Mouse (Mus musculus) ZHBTc4 (cell line): Measurements from ENCODE around the gene E030018B13Rik.

Experiments used
- DNase-seq: peaks from one replicate; pipeline ENCODE4 v3.0.0-alpha.2; 2011; ENCODE audit warnings: low read depth, low spot score

The E030018B13Rik gene

GRCm38 (mm10) chr7:63897655-63898054 is 19.0 kb upstream of the E030018B13Rik start:
- DNase-seq, result no peak

GRCm38 (mm10) chr7:63898201-63898600 is 18.5 kb upstream of the E030018B13Rik start:
- no peak for DNase-seq

GRCm38 (mm10) chr7:63899925-63900324 is 16.7 kb upstream of the E030018B13Rik start:
- no peak for DNase-seq

- DNase-seq, result no peak
Measured at GRCm38 (mm10) chr7:63900411-63900810, 16.2 kb upstream of the E030018B13Rik start.

GRCm38 (mm10) chr7:63901346-63901745 is 15.3 kb upstream of the E030018B13Rik start:
- no peak for DNase-seq

GRCm38 (mm10) chr7:63901942-63902341 is 14.7 kb upstream of the E030018B13Rik start:
- no peak for DNase-seq

- DNase-seq, result no peak
Measured at GRCm38 (mm10) chr7:63902604-63903210, 13.9 kb upstream of the E030018B13Rik start.

GRCm38 (mm10) chr7:63903635-63904380 is 12.8 kb upstream of the E030018B13Rik start:
- DNase-seq, result no peak

- no peak for DNase-seq
Measured at GRCm38 (mm10) chr7:63905190-63905589, 11.5 kb upstream of the E030018B13Rik start.

GRCm38 (mm10) chr7:63905642-63906041 is 11.0 kb upstream of the E030018B13Rik start:
- DNase-seq, result no peak

- DNase-seq, result no peak
Measured at GRCm38 (mm10) chr7:63907778-63908495, 8.7 kb upstream of the E030018B13Rik start.

GRCm38 (mm10) chr7:63908496-63909285 is 8.0 kb upstream of the E030018B13Rik start:
- DNase-seq, result peak; percentile 78

- DNase-seq, result no peak
Measured at GRCm38 (mm10) chr7:63910225-63910624, 6.4 kb upstream of the E030018B13Rik start.

GRCm38 (mm10) chr7:63910912-63911311 is 5.7 kb upstream of the E030018B13Rik start:
- no peak for DNase-seq

GRCm38 (mm10) chr7:63911383-63912233 is 5.0 kb upstream of the E030018B13Rik start:
- no peak for DNase-seq

GRCm38 (mm10) chr7:63912234-63912810 is 4.3 kb upstream of the E030018B13Rik start:
- peak; percentile 74 for DNase-seq

GRCm38 (mm10) chr7:63912924-63913723 is 3.5 kb upstream of the E030018B13Rik start:
- DNase-seq, result peak; percentile 78

- no peak for DNase-seq
Measured at GRCm38 (mm10) chr7:63913724-63914692, 2.6 kb upstream of the E030018B13Rik start.
